Mouse (Mus musculus) adrenal gland, postnatal 36 days (tissue): ENCODE results near the gene Lias. TPM values are rescaled to one million over a fixed set of nuclear protein-coding genes. Genes with fewer than 3 reads are reported as not detected.
A peak's percentile ranks its signal among the peaks of the same experiment; 100 is the strongest.

Source experiments
- DNase-seq, 2 experiments: peaks; one replicate each; pipeline ENCODE4 v3.0.0; 2021; ENCODE audit warnings: mixed read lengths in 1 of 2
- long read RNA-seq, 2 experiments: library from polyadenylated mRNA; stranded (forward); transcript quantifications; one replicate each; pipeline ENCODE4 v2.0.0; 2021; ENCODE audit warnings: borderline sequencing depth in 2 of 2
- total RNA-seq, 2 experiments: library from RNA; stranded (reverse); gene quantifications; 2 replicates each; pipeline ENCODE4 v1.2.3; 2021

The Lias gene
- 10 to 100 TPM; 57.5 to 57.9 TPM for total RNA-seq
- long read RNA-seq, experiment 1, transcript Lias-202 (11 exons, 1,668 nt) = major isoform, 57 of 72 reads
- long read RNA-seq, experiment 1, partial matches to known transcripts = 9 of 72 reads
- long read RNA-seq, experiment 1, other reads (novel, unspliced or antisense) = 2 of 72 reads
- long read RNA-seq, experiment 2, transcript Lias-202 (11 exons, 1,668 nt) = major isoform, 29 of 33 reads
- long read RNA-seq, experiment 2, partial matches to known transcripts = 3 of 33 reads
- long read RNA-seq, experiment 2, other reads (novel, unspliced or antisense) = 0 of 33 reads

- peak; percentile 96 to 97 for DNase-seq
Measured at GRCm38 (mm10) chr5:65390648-65391644, at the start of gene Lias, which contains the start of gene Rpl9. TSS of gene Lias (plus strand) at chr5:65391497. TSS of gene Rpl9 (minus strand) at chr5:65391444.

- no peak for DNase-seq
Measured at GRCm38 (mm10) chr5:65348168-65348567, 43.1 kb upstream of the Lias start, which contains the start of gene Klb. TSS of gene Klb (plus strand) at chr5:65348314.

GRCm38 (mm10) chr5:65350508-65350907 lies 40.8 kb upstream of the Lias start:
- DNase-seq = peak in 1 of 2 experiments; percentile 50

GRCm38 (mm10) chr5:65354097-65354496 lies 37.2 kb upstream of the Lias start:
- DNase-seq = peak; percentile 13 to 49

DNA sequence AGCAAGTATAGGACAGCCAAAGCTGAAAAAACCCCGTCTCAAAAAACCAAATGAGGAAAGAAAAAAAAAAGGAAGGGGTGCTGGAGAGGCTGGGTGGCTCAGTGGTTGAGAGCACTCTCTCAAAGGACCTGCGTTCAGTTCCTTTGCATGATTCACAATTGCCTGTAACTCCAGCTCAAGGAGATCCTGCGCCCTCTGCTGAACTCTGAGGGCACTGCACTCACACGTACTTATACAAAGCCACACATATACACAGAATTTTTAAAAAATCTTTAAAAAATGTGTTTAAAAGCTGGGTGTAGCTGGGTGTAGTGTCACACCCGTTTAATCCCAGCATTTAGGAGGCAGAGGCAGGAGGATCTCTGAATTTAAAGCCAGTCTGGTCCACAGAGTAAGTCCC lies 36.3 kb upstream of the Lias start:
- DNase-seq = no peak

DNA sequence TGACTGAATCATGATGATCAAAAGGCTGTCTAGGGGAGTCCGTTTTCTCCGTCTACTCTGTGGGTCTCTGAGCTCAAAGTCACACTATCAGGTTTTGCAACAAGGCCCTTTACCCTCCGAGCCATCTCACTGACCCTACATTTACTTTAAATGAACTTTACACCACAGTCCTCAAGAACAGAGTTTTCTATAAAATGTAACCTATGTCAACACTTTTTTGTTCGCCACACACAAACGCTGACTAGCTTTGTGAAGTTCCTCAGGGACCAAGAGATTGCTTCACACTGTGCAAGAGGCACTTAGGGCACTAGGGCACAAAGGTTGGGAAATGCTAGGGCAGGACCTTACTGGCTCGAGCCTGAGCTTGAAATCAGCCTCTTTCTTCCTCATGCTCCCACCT lies 34.4 kb upstream of the Lias start:
- DNase-seq = peak; percentile 11 to 40

DNA sequence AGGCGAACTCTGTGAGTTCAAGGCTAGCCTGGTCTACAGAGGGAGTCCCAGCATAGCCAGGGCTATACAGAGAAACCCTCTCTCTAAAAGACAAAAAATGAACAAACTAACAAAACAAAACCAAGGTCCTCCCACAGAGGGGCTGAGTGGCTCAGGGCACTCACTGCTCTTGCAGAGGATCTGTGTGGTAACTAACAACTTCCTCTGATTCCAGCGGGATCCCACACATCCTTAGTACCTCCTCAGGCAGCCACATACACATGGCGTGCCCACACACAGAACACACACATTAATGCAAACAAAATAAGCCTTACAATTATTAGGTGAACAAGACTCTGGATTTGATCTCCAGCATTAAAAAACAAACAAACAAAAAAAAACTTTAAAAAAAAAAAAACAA lies 33.5 kb upstream of the Lias start:
- DNase-seq = no peak

- no peak for DNase-seq
Measured at GRCm38 (mm10) chr5:65367837-65368236, 23.5 kb upstream of the Lias start.

GRCm38 (mm10) chr5:65371551-65371950 lies 19.7 kb upstream of the Lias start:
- DNase-seq = no peak

GRCm38 (mm10) chr5:65374746-65375145 lies 16.6 kb upstream of the Lias start:
- DNase-seq = no peak

GRCm38 (mm10) chr5:65385704-65386103 lies 5.6 kb upstream of the Lias start:
- DNase-seq = no peak

DNA sequence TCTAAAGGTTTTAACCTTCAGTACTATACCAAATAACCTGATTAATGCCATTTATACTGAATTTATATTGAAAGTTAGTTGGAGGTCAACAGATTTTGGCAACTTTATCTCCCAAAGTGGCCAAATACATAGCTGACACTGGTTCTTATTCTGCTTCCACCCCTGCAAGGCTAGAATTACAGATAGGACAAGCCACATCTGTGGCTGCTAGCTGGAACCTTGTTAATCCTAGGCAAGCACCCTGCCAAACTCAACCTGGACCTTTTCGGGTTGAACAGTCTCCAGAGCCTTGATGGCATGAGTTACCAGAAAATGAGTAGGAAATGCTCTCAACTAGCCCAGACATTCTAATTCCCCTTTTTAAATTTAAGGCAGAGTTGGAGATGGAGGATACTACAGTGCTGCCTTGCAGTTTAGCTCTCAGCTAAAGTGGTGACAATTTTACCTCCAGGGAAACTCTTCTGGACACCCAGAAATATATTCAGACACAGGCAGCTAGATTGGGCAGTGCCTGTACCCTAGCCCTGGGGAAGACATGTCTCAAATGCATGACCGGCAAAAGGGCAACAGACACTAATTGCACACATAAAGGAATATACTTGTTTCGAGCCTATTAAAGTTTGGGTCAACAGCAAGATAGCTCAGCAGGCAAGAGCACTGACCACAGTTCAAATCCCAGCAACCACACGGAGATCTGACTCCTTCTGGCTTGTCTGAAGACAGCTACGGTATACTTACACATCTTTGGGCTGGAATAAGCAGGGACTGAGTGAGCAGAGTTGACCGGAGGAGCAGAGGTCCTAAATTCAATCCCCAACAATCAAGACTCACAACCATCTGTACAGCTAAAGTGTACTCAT lies 4.1 kb upstream of the Lias start:
- no peak for DNase-seq

GRCm38 (mm10) chr5:65391753-65392152 lies 456 bp downstream of the Lias start:
- DNase-seq = no peak

- no peak for DNase-seq
Measured at GRCm38 (mm10) chr5:65394425-65394824, 3.1 kb downstream of the Lias start.

DNA sequence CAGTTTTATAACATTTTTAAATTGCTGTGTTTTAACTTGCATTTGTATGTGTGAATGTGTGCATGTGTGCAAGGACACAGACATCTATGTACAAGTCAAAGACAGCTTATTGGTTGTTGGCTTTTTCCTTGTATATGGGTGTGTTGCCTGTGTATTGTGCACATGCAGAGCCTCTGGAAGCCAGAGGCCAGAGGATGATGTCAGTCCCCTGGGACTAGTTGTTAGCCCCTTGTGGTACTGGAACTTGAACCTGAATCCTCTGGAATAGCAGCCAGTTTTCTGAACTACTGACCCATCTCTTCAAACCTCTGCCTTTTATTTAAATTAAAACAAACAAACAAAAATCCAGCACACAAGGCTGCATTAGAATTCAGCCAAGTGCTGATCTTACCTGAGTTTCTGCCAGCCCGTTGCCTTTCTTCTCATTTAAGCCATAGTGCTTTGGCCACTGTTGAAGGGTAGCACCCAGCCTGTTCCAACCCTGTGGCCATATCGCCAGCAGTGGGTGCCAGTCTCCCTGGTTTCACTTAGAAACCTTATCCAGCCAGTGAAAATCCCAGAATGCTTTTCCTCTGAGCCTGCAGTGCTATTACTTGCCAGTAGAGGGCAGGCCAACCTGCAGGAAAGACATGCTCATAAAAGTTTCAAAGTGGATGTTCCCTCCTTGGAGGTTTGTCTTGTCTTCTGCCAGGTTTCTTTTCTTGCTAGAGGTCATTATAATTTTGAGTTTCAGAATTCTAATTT lies 10.1 kb downstream of the Lias start:
- DNase-seq = peak; percentile 83 to 86

DNA sequence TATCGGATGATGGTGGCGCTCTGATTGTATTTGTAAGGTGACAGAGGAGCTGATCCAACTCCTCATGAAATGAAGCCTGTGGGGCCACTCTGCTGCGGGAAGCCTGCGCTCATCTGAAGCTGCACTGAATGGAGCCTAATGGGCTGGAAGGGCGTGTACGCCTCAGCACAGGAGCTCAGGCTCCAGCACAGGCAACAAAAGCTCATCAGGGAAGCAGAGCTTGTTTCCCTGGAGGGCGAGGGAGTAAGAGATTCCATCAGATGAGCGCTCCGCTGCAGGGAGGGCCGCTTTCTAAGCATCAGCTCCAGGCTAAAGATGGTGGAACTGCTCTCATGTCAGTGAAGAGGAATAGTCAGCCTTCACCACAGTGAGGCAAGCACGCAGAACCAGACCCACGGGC lies 16.7 kb downstream of the Lias start:
- no peak for DNase-seq

DNA sequence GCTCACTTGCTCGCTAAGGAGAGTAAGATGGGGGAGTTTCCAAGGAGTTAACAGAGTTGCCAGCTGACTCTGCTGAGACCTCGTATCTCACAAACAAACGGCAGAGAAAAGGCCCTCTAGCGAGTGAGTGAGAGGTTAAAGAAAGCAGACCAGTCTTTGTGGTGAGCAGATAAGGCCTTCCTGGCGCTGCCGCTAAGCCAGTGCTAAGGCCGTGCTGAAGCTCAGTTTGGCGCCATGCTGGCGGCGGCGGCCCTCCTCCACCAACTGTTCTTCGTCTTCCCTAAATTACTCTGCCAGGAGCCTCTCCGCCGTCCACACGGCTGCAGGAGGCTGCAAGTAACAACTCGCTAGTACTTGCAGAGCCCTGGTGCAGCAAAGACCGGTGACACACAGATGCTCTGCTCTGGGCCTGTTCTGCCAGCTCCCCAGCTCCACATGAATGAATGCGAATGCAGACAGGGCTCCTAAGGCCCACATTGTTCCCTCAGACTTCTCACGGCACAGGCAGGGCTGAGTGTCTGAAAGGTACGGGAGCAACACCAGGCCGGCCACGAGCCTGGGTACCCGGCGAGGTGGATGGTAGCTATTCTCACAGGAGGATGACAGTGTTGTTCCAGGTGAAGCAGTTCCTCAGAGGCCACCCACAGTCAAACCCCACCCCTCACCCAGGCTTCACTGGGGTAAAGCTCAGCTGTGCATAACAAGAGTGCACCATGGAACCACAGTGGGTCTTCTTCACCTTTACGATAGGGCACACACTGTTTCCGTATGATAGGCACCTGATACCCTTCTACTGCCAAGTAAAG lies 24.6 kb downstream of the Lias start:
- DNase-seq = peak; percentile 5 to 22

- no peak for DNase-seq
Measured at GRCm38 (mm10) chr5:65419136-65419535, 27.8 kb downstream of the Lias start.

- no peak for DNase-seq
Measured at GRCm38 (mm10) chr5:65420822-65421221, 29.5 kb downstream of the Lias start.

- DNase-seq = no peak
Measured at GRCm38 (mm10) chr5:65422803-65423202, 31.5 kb downstream of the Lias start.
